Mouse (Mus musculus) skeletal muscle tissue, postnatal 0 days (tissue): ENCODE data around the gene Sh2b2. TPM values are rescaled to one million over a fixed set of nuclear protein-coding genes. Genes with fewer than 3 reads are reported as not detected.

Experiments used
- polyA plus RNA-seq: library from polyadenylated mRNA; unstranded; fragments of >200 nt; fragmentation: Nextera tagmentation; extraction: Ambion mirVana; gene quantifications from 2 replicates; pipeline ENCODE4 v1.2.1, GENCODE M21; 2015

Gene Sh2b2
- polyA plus RNA-seq, result 8.7 and 14.3 TPM in 2 replicates

DNA sequence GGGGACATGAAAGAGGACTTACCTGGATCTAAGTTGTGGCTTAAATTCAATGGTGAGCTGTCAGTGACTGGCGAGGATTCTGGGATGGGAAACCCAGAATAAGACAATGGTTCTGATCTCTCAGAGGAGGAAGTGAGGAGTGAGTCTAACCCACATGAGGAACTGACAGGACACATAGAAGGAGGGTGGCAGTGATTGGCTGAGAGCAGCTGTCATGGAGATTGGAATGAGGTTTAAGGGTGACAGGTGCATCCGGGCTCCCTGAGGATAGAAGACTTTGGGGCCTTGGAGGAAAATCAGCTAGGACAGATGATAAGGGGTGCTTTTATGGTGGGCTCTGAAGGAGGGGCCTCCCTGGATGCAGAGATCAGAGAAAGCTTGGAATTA is at the start of gene Sh2b2:
Gene Sh2b2 (minus strand): TSS at position 105 of the 387 bp plus-strand sequence.

DNA sequence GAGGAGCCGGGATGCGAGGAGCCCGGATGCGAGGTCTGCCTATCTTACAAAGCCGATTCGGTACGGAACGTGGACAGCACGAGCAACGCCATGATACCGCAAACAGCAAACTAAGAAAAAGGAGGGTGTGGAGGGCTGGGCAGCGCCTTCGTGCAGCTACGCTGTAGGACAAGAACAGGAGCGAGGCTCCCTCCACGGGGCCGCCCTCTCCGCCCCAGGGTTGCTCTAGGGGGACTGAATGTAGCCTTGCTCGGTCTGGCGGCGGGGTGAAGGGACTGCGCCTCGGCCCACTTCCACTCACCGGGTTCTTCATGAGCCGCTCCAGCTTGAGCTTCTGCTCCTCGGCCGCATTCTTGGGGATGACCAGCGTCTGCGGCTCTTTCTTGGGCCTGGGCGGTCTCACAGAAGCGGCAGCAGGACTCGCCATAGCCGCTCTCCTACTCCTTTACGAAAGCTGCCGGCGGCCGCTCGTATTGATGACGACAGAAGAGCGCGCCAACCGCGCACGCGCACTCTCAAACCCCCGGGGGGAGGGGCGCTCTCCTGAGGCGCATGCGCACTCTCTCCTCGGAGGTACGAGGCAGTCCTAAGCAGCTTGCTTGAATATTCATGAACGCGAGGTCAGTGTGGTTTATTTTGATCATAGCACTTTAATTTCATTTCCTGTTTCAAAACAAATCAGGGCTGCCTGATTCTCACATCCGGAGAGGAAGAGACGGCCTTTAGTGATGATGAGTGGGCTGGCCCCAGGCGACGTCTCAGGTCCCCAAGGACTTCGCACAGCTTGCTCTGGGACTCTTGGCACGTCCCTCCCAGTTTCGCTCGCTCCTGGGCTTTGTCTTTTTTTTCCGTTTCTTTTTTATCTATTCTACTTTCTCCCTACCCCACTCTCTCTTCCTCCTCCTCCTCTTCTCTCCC is 47.6 kb downstream of the Sh2b2 start, which contains the start of gene Prkrip1:
Gene Prkrip1 (minus strand): TSS at position 490 of the 918 bp plus-strand sequence.

DNA sequence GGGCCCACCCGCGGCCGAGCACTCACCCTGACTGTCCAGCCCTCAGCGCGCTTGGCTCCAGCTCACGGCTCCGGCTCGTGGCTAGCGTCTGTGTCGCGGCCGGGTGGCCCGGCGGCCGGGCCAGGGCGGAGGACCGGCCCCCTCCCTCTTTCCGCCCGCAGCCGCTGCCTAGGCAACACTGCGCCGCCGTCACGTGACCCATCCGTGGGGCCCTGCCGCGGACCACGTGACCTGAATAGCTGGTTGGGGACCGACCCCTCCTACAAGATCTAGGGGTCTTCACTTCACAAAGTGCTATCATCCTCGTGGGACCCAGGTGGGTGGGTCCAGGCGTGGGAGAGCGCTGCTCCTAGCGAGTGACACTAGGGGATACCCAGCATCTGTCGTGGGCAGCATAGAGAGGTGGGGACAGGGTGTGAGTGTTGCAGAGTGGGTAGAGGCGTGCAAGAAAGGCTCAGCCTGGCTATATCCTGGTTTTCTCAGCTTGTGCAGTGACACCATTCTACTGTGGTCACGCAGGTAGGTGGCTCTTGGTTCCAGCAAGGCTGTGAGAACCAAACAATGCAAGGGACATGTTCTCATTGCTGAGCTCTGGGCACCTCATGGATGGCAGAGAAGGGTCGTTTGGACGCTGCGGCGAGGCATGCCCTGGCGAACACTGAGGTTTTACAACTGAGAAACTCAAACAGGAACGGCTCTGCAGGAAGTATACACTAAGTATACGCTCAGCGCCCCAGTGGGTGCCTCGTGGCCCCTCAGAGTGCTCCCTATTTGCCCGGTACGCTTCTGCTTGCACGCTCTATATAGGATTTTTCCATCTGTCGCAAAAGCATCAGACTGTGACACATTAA is 75.6 kb downstream of the Sh2b2 start, which contains the start of gene Orai2:
Gene Orai2 (minus strand): TSS at position 202 of the 851 bp plus-strand sequence.

Other genes with a start within 250 kb of the Sh2b2 start
- gene Upk3b, start 208.1 kb downstream of the Sh2b2 start, polyA plus RNA-seq, result 0.18 TPM in 1 of 2 replicates, not detected in the other
- gene Upk3bl, start 192.1 kb downstream of the Sh2b2 start, polyA plus RNA-seq, result 0.17 and 0.19 TPM in 2 replicates
- gene Rasa4, start 162.6 kb downstream of the Sh2b2 start, polyA plus RNA-seq, result 3.7 and 4.8 TPM in 2 replicates
- 149 and 156 TPM in 2 replicates for gene Polr2j, start 129.9 kb downstream of the Sh2b2 start, polyA plus RNA-seq
- gene Lrwd1, start 110.5 kb downstream of the Sh2b2 start, polyA plus RNA-seq, result 10.9 and 11.0 TPM in 2 replicates
- gene Alkbh4, start 110.4 kb downstream of the Sh2b2 start, polyA plus RNA-seq, result 9.3 and 9.4 TPM in 2 replicates
- gene Orai2, start 75.8 kb downstream of the Sh2b2 start, polyA plus RNA-seq, result 5.5 and 7.7 TPM in 2 replicates
- gene Prkrip1, start 47.6 kb downstream of the Sh2b2 start, polyA plus RNA-seq, result 36.6 and 43.1 TPM in 2 replicates